Mouse (Mus musculus) lung, adult 2 months (tissue): ENCODE results near the gene Sdhb.

Experiments used
- CTCF ChIP-seq: fragments of 200-500 bp; IDR thresholded peaks from 2 replicates; pipeline ENCODE4 v1.5.1; 2011; ENCODE audit warnings: mild to moderate bottlenecking, low read length, control low read depth; ENCODE audit not compliant: insufficient read depth
- POLR2A ChIP-seq: fragments of 200-500 bp; IDR thresholded peaks from 2 replicates; pipeline ENCODE4 v1.6.1; 2011; ENCODE audit warnings: low read depth, mild to moderate bottlenecking, control low read depth, low read length, borderline replicate concordance; ENCODE audit errors: extremely low read depth

DNA sequence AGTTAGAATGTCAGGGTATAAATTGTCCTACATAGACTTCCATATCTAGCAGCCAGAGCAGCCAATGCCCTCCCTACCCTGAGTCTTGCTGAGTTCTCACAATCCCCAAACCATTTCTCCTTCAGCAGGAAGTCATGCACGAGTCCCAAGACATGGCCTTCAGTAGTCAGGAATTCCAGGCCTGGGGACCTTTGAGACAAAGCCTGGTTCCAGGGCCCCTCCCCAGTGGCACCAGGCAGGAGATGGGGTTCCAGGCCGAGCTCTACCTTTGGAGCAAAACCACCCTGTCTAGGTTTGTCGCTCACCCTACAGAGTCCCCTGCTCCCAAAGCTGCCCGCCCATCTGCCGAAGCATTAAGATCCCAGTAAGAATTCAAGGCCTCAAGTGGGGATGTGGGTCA, 44.7 kb upstream of the Sdhb start:
- TF ChIP-seq CTCF (no peak), POLR2A (no peak)
